Mouse (Mus musculus): ENCODE measurements around the gene Nav3. TPM values are rescaled to one million over a fixed set of nuclear protein-coding genes. Genes with fewer than 3 reads are reported as not detected.
"Not testable (repeated sequence)": the region's sequence is repeated elsewhere in the genome, so short reads cannot be mapped to it uniquely, and the experiment has no call there.

Gene Nav3
- polyA plus RNA-seq, 2 experiments = 0.06 to 0.07 TPM

DNA sequence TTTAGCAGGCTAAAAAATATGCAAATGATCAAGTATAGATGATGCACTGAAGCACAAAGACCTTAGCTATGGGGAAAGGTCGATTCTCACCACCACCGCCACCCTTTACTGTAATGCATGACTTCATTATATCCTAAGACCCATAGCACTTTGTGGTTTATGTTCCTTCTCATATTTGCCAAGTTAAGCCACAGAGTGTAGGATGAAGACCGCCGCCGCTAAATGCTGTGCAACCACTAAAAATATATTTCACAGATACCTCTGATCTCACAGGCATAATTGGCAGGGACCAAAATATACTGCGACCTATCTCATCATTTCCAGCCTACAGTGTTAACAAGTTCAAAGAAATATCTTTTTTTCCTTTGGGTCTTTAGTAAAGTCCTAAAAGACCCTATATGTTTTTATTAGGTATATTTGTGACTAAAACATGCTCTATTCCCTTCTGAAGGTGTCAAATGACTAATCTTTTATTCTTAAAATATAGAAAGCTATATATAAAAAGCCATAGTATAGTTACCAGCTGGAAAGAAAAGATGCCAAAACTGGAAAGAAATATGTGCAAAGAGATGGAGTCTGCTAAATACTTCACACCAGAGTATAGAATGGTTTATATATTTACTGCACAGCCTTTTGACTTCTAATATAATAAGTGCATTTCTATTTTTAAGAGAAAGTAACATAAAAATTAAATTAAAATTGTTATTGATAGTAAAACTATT is 69.4 kb downstream of the Nav3 start:
- ATAC-seq (ENCODE audit: insufficient read depth) (no peak), DNase-seq (ENCODE audit: low read depth in 3 of 3, low spot score in 3 of 3) (no peak)
- Histone ChIP-seq H3K4me3 (ENCODE audit: insufficient read depth in 1 of 2, low read depth in 2 of 2, low read length in 2 of 2) (no peak overlapping the region), H3K36me3 (replicated peaks; ENCODE audit: control insufficient read depth, insufficient read depth, low read depth) (no peaks in the 10 kb centered on the region), H3K27me3 (ENCODE audit: control insufficient read depth, insufficient read depth, low read length) (no peaks in the 10 kb centered on the region), H3K27ac (no peak overlapping the region), H3K4me2 (ENCODE audit: low read depth) (no peak overlapping the region), H3K4me1 (replicated peaks; ENCODE audit: control insufficient read depth in 2 of 2, insufficient read depth in 2 of 2, low read length in 1 of 2) (no peaks in the 10 kb centered on the region), H3K9ac (replicated peaks) (no peak overlapping the region), H3K9me3 (ENCODE audit: control insufficient read depth, low read length) (no peaks in the 10 kb centered on the region)
- 68% methylated on average over 6 of the region's 6 CpGs for WGBS (ENCODE audit: insufficient replicate concordance)
- TF ChIP-seq EP300 (IDR thresholded peaks at IDR 0.05; ENCODE audit: low read depth) = no peak
- no peak for TF ChIP-seq CTCF (IDR thresholded peaks at IDR 0.05; ENCODE audit: low read depth)

GRCm38 (mm10) chr10:110383506-110384229 is 72.3 kb downstream of the Nav3 start:
- not testable (repeated sequence) for H3K27ac ChIP-seq; H3K9ac ChIP-seq (replicated peaks); H3K4me1 ChIP-seq (replicated peaks; ENCODE audit: control insufficient read depth in 2 of 2, insufficient read depth in 2 of 2, low read length in 1 of 2); ATAC-seq (ENCODE audit: insufficient read depth); H3K36me3 ChIP-seq (replicated peaks; ENCODE audit: control insufficient read depth, insufficient read depth, low read depth); H3K9me3 ChIP-seq (ENCODE audit: control insufficient read depth, low read length); H3K27me3 ChIP-seq (ENCODE audit: control insufficient read depth, insufficient read depth, low read length); H3K4me2 ChIP-seq (ENCODE audit: low read depth); DNase-seq (ENCODE audit: low read depth in 3 of 3, low spot score in 3 of 3); H3K4me3 ChIP-seq (ENCODE audit: insufficient read depth in 1 of 2, low read depth in 2 of 2, low read length in 2 of 2)
- 66% methylated on average over 5 of the region's 5 CpGs for WGBS (ENCODE audit: insufficient replicate concordance)

DNA sequence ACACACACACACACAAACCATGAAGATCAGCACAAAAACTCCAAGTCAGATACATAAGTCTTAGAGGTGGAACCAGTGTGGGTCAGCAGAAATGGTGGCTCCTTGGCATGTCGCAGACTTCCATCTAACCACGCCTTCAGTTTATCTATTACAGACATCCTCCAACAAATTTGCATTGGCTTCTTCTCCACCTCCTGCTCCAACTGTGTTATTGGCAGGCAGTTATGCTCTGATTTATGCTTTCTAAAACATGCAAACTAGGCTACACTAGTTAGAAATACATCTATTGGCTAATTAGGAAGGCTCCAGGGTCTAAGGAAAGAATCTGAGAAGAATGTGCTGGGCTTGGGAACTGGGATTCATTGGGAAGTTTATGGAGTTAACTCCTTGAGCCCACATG is 75.2 kb downstream of the Nav3 start:
- TF ChIP-seq EP300 (IDR thresholded peaks at IDR 0.05; ENCODE audit: low read depth) (no peak), CTCF (IDR thresholded peaks at IDR 0.05; ENCODE audit: low read depth) (no peak)
- ATAC-seq (ENCODE audit: insufficient read depth) (no peak), DNase-seq (ENCODE audit: low read depth in 3 of 3, low spot score in 3 of 3) (no peak)
- no peaks in the 10 kb centered on the region for H3K36me3 ChIP-seq (replicated peaks; ENCODE audit: control insufficient read depth, insufficient read depth, low read depth)
- no peaks in the 10 kb centered on the region for H3K9me3 ChIP-seq (ENCODE audit: control insufficient read depth, low read length)
- no peaks in the 10 kb centered on the region for H3K27me3 ChIP-seq (ENCODE audit: control insufficient read depth, insufficient read depth, low read length)
- H3K4me2 ChIP-seq (ENCODE audit: low read depth) = no peak overlapping the region
- no peak overlapping the region for H3K9ac ChIP-seq (replicated peaks)
- no peak overlapping the region for H3K4me3 ChIP-seq (ENCODE audit: insufficient read depth in 1 of 2, low read depth in 2 of 2, low read length in 2 of 2)
- 68% methylated on average over 2 of the region's 2 CpGs for WGBS (ENCODE audit: insufficient replicate concordance)
- H3K27ac ChIP-seq = no peak overlapping the region
- H3K4me1 ChIP-seq (replicated peaks; ENCODE audit: control insufficient read depth in 2 of 2, insufficient read depth in 2 of 2, low read length in 1 of 2) = no peaks in the 10 kb centered on the region

DNA sequence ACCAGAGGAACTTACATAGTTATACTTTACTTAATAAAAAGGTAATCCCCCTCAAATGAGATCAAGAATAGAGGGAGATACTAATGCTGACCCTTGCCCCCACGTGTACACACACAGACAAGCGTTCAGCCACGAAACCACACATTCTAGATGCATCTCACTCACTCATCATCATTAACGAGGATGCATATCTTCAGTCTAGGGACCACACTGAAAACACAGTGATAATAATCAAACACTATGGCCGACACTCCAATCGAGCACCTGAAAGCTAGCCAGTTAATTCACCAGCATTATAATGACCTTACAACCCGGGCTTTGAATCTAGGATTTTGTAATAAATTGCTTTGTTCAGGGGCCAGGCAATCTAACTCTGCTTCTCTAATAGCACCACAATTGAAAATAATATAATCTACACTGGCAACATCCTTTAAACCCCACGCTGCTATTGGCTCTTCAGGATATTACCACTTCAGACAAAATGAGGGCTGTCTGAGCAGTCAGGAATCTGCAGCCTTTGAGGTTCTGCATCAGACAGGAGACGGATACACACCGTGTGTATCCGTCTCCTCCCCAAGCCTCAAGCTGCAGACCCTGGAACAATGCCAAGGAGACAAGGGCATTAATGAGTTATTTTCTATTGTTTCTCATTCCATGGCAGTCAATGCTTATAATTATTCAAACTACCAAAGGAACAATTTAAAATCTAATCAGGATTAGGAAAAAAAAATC is 83.1 kb downstream of the Nav3 start:
- ATAC-seq (ENCODE audit: insufficient read depth) (no peak), DNase-seq (ENCODE audit: low read depth in 3 of 3, low spot score in 3 of 3) (no peak)
- no peak overlapping the region for H3K27ac ChIP-seq
- 51% methylated on average over 11 of the region's 11 CpGs for WGBS (ENCODE audit: insufficient replicate concordance)
- no peaks in the 10 kb centered on the region for H3K9me3 ChIP-seq (ENCODE audit: control insufficient read depth, low read length)
- TF ChIP-seq CTCF (IDR thresholded peaks at IDR 0.05; ENCODE audit: low read depth) (no peak), EP300 (IDR thresholded peaks at IDR 0.05; ENCODE audit: low read depth) (no peak)
- H3K4me1 ChIP-seq (replicated peaks; ENCODE audit: control insufficient read depth in 2 of 2, insufficient read depth in 2 of 2, low read length in 1 of 2) = no peaks in the 10 kb centered on the region
- H3K36me3 ChIP-seq (replicated peaks; ENCODE audit: control insufficient read depth, insufficient read depth, low read depth) = no peaks in the 10 kb centered on the region
- H3K4me3 ChIP-seq (ENCODE audit: insufficient read depth in 1 of 2, low read depth in 2 of 2, low read length in 2 of 2) = no peak overlapping the region
- no peaks in the 10 kb centered on the region for H3K27me3 ChIP-seq (ENCODE audit: control insufficient read depth, insufficient read depth, low read length)
- H3K9ac ChIP-seq (replicated peaks) = no peak overlapping the region
- H3K4me2 ChIP-seq (ENCODE audit: low read depth) = no peak overlapping the region

DNA sequence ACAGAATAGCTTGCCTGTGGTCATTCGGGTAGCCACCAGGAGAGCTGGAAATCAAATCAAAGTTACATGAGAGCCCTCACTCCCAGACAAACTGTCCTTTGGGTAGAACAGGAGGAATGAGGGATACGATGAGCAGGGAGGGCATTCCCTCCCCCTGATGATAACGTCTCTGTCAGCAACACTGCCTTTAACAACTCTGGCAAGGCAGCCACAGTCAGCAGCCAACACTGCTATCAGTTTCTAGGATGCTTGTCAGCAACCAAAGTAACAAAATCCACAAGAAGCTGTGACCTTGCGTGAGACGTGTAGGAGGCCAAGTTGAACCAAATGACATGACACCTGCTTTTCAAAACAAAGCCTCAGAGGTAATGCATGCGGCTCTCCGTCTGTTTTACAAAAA is 103.9 kb downstream of the Nav3 start:
- WGBS (ENCODE audit: insufficient replicate concordance) = 59% methylated on average over 7 of the region's 7 CpGs
- Histone ChIP-seq H3K9me3 (ENCODE audit: control insufficient read depth, low read length) (no peaks in the 10 kb centered on the region), H3K4me1 (replicated peaks; ENCODE audit: control insufficient read depth in 2 of 2, insufficient read depth in 2 of 2, low read length in 1 of 2) (no peaks in the 10 kb centered on the region), H3K27ac (no peak overlapping the region), H3K36me3 (replicated peaks; ENCODE audit: control insufficient read depth, insufficient read depth, low read depth) (no peaks in the 10 kb centered on the region), H3K9ac (replicated peaks) (no peak overlapping the region), H3K4me3 (ENCODE audit: insufficient read depth in 1 of 2, low read depth in 2 of 2, low read length in 2 of 2) (no peak overlapping the region), H3K27me3 (ENCODE audit: control insufficient read depth, insufficient read depth, low read length) (no peaks in the 10 kb centered on the region), H3K4me2 (ENCODE audit: low read depth) (no peak overlapping the region)
- no peak for DNase-seq (ENCODE audit: low read depth in 3 of 3, low spot score in 3 of 3)
- ATAC-seq (ENCODE audit: insufficient read depth) = no peak
- no peak for TF ChIP-seq EP300 (IDR thresholded peaks at IDR 0.05; ENCODE audit: low read depth)
- TF ChIP-seq CTCF (IDR thresholded peaks at IDR 0.05; ENCODE audit: low read depth) = no peak
